Mouse (Mus musculus) frontal cortex, postnatal 36 days (tissue): ENCODE data around the gene Tpp2.
"Not testable (repeated sequence)": the region's sequence is repeated elsewhere in the genome, so short reads cannot be mapped to it uniquely, and the experiment has no call there.

Source experiments
- DNase-seq, 2 experiments: peaks; one replicate each; pipeline ENCODE4 v3.0.0; 2022; ENCODE audit warnings: low spot score in 2 of 2

Gene Tpp2

DNA sequence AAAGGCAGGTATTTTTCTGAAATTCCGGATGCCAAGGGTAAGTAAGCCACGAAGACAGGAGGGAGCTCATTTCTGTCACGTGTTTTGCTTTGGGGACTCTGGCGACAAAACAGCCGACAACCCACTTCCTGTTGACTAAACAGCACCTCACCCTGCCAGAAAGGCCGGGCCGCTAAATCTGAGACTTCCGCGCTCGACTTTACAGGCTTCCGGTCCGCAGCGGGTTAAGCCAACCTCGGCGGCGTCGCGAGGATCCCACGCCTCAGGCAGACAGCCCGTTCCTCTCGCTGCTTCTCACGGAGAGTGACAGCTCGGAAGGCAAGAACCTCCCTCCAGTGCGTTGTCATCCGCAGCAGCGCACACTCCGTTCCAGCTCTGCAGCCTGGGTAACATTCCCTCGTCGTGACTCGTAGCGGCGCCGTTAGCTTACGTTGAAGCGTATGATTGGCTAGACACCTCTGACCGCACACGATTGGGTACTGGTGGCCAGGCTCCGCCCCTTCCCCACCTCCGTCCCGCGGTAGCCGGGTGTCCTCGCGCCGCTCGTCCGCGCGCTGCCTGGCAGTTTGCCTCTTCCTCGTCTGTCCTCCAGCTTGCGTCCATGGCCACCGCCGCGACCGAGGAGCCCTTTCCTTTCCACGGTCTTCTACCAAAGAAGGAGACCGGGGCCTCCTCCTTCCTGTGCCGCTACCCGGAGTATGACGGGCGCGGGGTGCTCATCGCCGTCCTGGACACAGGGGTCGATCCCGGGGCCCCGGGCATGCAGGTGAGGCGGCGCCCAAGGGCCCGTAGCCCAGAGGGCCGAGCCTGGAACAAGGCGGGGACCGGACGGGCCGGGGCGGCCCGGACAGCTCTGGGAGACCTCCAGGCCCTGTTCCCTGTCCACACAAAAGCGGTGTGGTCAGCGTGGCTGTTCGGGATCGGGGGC lies at the start of gene Tpp2:
Gene Tpp2, plus strand, starts transcription at position 160 of the 928 bp plus-strand sequence.
- DNase-seq = peak; percentile 98 to 99

DNA sequence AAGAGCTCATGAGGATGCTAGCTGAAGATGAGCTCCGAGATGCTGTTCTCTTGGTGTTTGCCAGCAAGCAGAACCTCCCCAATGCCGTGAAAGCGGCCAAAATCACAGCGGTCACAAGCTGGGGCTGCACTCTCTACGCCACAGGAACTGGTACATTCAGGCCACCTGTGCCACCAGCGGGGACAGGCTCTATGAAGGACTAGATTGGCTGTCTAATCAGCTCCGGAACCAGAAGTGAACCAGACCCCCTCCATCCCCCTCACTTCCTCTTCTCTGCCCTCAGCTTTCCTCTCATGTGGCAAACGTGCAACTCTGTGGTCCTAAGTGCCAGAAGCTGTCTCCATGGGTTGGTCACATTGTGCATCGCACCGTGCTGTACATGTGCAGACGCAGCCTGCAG lies 45.1 kb upstream of the Tpp2 start:
- DNase-seq = not testable (repeated sequence)

DNA sequence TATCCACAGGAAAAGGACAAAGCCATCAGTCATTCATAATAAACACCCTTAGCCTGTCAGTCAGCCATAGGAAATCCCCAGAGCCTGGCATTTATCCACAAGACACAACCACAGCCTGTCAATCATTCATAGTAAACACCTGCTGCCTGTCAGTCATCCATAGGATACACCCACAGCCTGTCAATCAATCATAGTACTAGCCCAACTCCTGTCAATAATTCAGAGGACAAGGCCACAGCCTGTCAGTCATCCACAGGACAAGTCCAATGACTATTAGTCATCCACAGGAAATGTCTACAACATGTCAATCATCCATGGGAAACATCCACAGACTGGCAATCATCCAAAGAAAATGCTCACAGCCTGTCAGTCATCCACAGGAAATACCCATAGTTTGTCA lies 37.7 kb upstream of the Tpp2 start:
- no peak for DNase-seq

DNA sequence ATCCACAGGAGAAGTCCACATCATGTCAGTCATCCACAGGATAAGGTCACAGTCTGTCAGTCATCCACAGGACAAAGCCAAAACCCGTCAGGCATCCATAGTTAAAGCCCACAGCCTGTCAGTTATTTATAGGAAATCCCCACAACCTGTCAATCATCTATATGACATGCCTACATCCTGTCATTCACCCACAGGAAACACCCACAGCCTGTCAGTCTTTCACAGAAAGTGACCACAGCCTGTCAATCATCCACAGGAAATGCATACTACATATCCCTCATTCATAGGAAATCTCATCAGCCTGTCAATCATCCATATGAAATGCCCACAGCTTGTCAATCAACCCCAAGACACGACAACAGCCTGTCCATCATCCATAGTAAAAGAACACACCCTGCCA lies 36.3 kb upstream of the Tpp2 start:
- DNase-seq = no peak

DNA sequence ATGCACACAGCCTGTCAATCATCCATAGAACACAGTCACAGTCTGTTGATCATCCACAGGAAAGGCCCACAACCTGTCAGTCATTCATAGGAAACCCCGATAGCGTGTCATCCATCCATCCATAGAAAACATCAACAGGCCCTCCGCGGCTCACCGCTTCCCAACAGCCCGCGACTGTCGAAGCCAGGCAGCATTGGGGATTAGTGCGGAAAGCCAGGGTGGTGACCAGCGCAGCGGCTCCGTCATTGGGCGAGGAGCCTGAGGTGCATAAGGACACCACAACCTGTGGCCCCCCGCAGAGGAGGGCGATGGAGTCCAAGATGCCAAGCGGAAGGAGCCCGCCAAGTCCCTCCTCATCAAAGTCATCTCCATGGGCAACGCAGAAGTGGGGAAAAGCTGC lies 35.5 kb upstream of the Tpp2 start:
- DNase-seq = no peak

DNA sequence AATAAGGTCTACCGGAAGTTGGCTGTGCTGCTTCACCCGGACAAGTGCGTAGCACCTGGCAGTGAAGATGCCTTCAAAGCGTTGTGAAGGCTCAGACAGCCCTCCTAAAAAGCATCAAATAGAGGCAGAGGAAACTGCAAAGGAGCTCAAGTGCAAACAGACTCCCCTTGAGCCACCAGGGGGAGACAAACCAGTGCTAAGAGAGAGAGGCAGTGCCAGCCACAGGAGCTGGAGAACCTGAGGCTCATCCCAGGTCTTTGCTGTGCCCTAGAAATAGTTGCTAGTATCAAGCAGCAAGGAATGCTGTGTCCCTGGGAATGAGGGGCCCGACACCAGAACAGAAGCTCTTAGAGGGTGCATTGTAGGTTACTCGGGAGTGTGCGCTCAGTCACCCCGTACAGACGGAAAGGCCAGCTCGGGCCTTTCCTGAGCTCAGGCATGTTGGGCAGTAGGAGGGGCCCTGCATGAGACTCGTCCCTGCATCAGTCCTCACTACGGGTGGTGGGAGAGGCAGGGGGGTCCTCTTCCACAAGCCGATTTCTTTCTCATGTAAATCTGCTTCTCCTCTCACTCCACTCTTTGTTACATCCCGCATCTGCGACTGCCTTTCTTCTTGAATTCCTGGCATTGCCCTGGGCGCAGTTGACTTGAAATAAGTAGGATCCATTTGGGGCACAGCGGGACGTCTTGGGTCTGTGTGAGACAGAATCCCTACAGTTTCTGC lies 34.3 kb upstream of the Tpp2 start:
- peak; percentile 71 to 76 for DNase-seq

DNA sequence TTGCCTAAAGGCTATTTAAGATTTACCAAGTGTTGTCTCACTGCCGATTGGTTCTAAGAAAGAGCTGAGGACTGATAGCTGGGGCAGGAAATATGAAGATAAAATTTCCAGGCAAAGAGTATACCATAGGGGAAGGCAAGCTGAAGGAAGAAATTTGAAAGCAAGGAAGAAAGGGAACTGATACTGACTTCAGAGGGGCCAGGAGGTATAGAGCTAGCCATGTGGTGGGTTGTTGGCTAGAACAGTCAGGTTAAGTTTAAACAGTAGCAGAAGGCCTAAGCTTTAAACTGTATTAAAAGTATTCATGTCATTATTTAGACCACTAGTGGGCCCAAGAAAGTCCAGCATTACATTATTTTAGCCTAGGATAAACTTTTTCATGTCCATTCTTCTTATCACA lies 31.0 kb upstream of the Tpp2 start:
- no peak for DNase-seq

DNA sequence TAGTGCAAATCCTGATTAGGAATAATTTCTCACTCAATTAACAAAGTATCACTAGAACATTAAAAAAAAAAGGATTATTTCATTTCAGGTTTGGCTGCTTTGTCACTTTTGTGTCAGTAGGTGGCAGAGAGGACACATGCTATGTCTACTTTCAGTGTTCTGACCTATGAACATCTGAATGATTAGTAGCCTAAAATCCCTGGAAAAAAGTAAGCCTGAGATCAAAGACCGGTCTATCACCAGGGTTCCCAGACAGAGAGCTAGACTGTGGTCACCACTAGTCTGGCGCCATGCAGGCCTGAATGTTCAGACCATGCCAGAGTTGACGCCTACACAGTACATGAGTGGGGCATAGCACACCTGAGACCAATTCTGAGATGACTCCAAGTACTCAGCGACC lies 30.6 kb upstream of the Tpp2 start:
- DNase-seq = no peak

DNA sequence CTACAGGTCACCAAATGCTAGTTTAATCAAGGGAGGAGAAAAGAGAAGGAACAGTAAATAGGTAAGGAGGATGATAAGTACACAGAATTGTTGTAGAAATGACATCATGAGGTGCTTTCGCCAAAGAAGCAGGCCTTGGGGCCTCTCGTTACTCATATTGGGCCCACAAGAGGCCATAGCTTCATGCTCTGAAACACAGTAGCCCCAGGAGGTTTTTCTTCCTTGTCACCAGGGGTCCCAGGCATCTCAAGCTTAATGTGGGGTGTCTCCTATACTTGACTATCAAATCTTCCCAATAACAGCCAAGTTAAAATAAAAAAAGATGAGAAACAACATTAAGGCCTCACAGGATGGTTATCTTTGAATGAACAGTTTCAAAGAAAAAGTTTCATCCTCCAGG lies 18.0 kb upstream of the Tpp2 start:
- no peak for DNase-seq

DNA sequence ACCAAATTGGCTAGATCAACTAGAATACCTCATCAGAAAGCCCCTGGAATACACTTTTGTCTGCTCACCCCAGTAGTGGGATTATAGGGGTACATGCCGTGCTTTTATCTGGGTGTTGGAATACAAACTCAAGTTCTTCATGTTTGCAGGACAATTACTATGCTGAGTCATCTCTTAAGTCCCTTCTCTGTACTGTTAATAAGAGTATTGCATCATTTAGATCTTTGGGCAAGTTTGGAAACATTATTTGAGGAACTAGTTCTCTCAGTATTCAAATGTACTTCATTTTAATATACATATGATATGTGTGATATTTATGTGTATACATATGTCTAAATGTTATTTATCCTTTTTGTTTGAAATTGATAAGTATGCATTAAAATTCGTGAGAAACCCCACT lies 16.6 kb upstream of the Tpp2 start:
- no peak for DNase-seq

DNA sequence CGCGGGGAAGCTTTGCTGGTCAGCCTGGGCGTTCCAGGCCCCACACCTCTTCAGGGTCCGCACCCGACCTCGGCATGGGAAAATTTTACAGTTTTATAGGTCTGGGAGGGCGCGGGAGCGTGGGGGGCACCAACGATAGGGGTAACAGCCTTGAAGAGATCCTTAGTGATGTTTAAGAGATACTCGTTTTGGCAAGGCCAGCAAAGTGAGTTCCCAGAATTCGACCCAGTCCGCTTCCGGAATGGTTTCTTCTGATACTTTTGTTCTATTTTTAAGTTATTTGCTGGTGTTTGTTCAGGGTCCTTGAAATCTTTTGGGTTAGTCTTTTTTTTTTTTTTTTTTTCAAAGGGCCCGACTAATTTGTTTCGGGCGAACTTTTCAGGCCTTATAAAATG lies 966 bp downstream of the Tpp2 start:
- no peak for DNase-seq

DNA sequence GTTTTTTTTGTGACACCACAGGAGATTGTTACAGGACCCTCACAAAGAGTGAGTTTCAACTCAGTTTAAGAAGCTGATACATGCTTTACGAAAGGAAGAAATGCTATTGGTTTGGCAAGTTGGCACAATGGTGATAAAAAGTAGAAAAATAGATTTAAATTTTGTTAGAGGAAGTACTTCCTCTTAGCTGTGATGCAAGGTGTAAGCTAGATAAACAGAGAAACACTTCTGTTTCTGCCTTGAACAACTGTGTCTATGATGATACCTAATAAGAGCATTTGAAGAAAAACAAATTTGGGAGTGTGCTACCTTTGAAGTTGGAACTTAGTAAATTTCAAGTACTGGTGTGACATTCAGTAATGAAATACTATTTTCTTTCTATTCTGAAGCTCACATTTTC lies 5.9 kb downstream of the Tpp2 start:
- no peak for DNase-seq

DNA sequence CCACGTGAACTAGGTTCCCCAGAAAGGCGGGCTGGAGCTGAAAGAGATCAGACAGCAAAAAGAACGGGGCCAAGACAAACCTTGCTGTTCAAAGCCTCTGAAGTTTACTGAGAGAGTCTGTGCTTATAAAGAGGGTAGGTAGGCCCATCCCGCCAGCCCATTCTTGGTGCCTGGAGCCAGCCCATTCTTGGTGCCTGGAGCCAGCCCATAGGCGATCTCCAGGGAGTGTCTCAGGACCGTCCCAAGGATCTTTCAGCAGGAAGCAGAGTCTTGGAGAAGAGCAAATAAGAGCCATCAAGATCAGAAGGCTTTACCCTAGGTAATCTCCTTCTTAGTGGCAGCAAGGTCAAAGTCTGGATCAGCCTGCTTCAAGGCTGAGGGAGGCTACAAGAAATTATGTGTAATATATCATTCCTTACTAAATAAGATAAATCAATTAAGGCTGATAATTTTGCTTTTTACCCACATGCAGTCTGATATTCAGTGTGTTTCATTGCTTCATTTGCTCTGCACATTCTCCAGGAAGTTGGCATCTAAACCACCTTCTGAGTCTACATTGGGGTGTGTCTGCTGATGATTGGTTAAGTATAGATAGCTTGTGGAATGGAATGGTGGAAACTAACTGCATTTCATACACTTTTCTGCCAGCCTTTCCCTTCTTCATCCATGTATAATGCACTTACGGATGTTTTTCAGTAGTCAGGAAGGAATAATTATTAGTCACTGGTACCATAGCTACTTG lies 8.2 kb downstream of the Tpp2 start:
- DNase-seq = no peak

DNA sequence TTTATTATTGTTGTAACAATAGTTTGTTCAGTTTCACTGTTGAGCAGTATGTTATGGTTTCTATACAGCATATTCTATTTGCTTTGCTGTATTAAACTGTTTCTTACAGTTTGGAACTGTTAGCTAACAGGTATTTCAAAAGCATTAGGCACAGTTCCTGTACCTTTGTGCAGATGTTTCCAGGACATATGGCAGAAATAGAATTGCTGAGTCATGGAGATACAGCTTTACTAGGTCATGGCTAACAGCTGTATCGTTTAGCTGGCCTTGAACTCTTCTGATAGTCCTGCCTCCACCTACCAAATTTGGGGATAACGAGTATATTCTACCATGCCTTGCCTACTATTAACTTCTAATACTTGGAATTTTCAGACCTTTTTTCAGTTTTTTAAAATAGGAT lies 9.4 kb downstream of the Tpp2 start:
- DNase-seq = no peak

DNA sequence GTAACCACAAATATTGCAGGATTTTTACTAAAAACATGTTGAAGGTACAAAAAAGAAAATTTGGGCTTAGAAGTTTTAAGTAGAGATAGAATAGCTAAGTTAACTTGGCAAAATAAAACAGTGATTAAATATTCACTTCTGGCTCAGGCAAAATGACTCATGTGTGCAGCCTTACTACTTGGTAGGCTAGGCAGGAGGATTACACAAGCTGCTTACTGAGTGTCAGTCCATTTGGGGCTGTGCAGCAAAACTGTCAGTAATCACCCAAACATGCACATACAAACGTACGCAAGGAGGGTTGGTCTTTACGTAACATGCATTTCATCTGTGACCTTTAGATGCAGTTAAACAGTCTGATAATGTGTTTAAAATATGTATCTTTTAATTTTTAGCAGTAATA lies 20.2 kb downstream of the Tpp2 start:
- no peak for DNase-seq

DNA sequence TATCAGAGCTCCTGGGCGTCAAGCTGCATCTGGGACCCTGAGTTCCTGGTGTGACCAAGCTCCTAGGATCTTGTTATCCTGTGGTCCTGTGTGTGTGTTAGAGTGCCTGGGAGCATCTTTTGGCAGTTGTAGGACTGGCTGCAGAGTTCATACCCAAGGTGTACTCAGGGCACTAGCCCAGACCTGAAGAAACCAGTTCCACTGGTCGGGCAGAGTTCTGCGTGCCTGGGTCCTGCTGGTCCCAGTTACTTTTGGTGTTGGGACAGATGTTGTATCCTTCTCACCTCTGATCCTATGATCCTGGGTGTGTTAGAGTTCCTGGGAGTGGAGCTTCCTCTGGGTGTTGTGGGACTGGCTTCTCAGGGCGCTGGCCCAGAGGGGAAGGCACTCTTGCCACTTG lies 30.9 kb downstream of the Tpp2 start:
- no peak for DNase-seq

DNA sequence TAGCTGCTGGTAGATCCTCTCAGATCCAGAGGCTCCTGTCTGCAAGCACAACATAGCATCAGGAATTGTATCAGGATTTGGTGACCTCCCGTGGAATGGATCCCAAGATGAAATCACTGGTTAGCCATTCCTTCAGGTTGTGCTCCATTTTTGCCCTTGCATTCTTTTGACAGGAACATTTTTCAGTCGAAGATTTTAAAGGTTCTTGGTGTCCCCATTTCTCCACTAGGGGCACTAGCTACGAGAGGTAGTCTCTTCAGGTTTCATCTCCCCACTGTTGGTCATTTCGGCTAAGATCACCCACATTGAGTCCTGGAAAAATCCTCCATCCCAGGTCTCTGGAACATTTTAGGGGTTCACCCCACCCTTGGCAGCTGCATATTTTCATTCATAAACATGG lies 33.3 kb downstream of the Tpp2 start:
- no peak for DNase-seq

DNA sequence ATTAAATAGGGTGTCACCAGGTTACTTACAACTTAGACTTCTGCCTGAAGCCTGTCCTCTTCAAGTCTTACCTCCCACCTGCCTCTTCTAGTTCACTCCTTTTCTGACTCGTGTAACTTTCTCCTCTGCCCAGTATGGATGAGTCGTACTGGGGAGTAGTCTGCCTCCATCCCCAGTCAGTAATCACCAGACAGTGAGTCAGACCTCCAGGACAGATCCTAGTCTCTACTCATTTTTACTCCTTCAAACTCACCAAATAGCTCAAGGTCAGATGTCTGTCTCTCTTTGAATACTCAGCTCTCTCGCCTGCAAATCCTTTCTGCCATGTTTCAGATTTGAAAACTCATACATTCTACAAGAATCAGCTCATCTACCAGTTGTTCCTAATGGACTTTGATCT lies 35.9 kb downstream of the Tpp2 start:
- DNase-seq = no peak

DNA sequence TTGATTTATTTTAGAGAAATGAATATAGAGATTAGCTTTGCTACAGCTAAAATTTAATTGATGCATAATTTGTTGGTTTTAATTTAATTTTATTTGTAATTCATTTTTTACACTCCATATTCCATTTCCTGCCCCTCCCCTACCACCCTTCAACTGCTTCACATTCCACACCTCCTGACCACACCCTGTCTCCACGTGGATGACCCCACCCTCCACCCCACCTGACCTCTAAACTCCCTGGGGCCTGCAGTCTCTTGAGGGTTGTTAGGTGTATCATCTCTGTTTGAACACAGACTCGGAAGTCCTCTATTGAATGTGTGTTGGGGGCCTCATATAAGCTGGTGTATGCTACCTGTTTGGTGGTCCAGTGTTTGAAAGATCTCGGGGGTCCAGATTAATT lies 37.6 kb downstream of the Tpp2 start:
- no peak for DNase-seq

DNA sequence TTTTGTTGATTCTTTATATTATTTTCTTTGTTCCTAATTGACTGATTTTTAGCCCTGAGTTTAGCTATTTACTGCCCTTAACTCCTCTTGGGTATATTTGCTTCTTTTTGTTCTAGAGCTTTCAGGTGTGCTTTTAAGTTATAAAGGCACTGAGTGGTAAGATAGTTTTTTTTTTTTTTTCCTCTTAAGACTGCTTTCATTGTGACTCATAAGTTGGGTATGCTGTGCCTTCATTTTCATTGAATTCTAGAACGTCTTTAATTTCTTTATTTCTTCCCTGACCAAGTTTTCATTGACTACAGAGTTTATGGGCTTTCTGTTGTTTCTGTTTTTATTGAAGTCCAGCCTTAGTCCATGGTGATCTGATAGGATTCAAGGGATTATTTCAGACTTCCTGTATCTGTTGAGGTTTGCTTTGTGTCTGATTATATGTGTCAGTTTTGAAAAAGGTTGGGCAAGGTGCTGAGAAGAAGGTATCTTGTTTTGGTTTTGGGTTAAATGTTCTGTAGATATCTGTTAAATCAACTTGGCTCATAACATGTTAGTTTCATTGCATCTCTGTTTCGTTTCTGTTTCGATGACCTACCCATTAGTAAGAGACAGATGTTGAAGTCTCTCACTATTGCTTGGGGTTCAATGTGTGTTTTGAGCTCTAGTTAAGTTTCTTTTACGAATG lies 63.6 kb downstream of the Tpp2 start:
- no peak for DNase-seq

DNA sequence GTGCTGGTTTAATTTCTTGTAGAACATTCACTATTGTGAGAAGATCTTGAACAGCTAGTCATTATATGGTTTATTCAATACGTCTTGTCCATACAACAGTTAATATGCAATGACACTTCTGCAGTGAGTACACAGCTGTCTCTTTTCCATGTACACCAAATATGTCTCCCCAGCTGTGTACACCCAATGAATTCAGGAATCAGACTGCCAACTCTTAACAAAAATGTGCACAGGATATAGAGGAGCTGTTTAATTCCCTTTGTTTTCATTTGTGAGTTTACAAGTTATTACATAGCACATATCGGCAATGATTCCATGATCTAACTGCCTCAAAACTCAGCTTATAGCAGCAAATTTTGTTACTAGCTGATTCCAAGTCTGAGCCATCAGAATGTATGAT lies 71.1 kb downstream of the Tpp2 start:
- DNase-seq = no peak

DNA sequence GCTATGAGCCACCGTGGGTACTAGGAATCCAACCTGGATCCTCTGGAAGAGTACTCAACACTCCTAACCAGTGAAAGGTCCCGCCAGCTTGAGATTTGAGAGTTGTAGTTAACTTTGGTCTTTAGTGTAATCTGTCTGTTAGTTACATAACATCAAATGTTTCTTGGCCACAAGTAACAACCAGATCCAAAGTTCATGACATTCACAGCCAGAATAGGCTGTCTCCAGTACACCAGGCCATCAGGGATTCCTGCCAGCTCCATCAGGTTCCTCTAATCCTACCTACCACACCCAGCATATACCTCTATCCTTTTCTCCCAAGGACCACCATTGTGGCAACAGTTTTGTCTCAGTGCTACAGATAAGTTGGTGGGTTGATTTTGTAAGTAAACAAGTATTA lies 82.1 kb downstream of the Tpp2 start:
- no peak for DNase-seq
